Mouse (Mus musculus) limb, embryonic 10.5 days (tissue): Measurements from ENCODE around the gene Tmem135. TPM values are rescaled to one million over a fixed set of nuclear protein-coding genes. Genes with fewer than 3 reads are reported as not detected.
"Not testable (repeated sequence)": the region's sequence is repeated elsewhere in the genome, so short reads cannot be mapped to it uniquely, and the experiment has no call there.

Experiments
- DNase-seq: peaks from one replicate; pipeline ENCODE4 v3.0.0-alpha.2; 2017; ENCODE audit warnings: low spot score
- H3K27ac ChIP-seq: fragments of 300-500 bp; sonication (generic); 2 replicates; pipeline ENCODE4 v1.5.1; 2016; ENCODE audit warnings: mild to moderate bottlenecking
- H3K27me3 ChIP-seq: fragments of 300-500 bp; sonication (generic); 2 replicates; pipeline ENCODE4 v1.6.1; 2016; ENCODE audit warnings: low read depth, mild to moderate bottlenecking; ENCODE audit not compliant: poor library complexity, severe bottlenecking
- H3K36me3 ChIP-seq: fragments of 300-500 bp; sonication (generic); 2 replicates; pipeline ENCODE4 v1.6.1; 2016; ENCODE audit warnings: mild to moderate bottlenecking, moderate library complexity
- H3K4me1 ChIP-seq: fragments of 300-500 bp; sonication (generic); 2 replicates; pipeline ENCODE4 v1.6.1; 2016
- H3K4me3 ChIP-seq: fragments of 300-500 bp; sonication (generic); 2 replicates; pipeline ENCODE4 v1.5.1; 2016; ENCODE audit warnings: mild to moderate bottlenecking, moderate library complexity
- H3K9me3 ChIP-seq: fragments of 300-500 bp; sonication (generic); replicated peaks from 2 replicates; pipeline ENCODE4 v1.6.1; 2016; ENCODE audit warnings: mild to moderate bottlenecking
- WGBS: fragments of 180-500 bp; shearing (Covaris S2); methylation state at CpG from one replicate; pipeline ENCODE4 v1.1.7; 2016; 5-methylcytosine and 5-hydroxymethylcytosine counted together
- polyA plus RNA-seq: library from polyadenylated mRNA; unstranded; fragments of >200 nt; fragmentation: Nextera tagmentation; extraction: Ambion mirVana; gene quantifications from 2 replicates; pipeline ENCODE4 v1.2.1, GENCODE M21; 2016

The Tmem135 gene
- polyA plus RNA-seq, 1 experiment from 2014 or later = 16.1 TPM

- DNase-seq = no peak
- no peaks in the 10 kb centered on the region for H3K27me3 ChIP-seq
- peaks cover 3% of the 10 kb centered on the region; the same call in 1 of the 2 replicates for H3K36me3 ChIP-seq
- H3K4me3 ChIP-seq = no peak overlapping the region
- H3K27ac ChIP-seq = no peak overlapping the region
- no peaks in the 10 kb centered on the region for H3K4me1 ChIP-seq
- 88% methylated on average over 5 of the region's 5 CpGs for WGBS
- no peaks in the 10 kb centered on the region for H3K9me3 ChIP-seq
Measured at GRCm38 (mm10) chr7:89326202-89326601, 77.8 kb downstream of the Tmem135 start.

GRCm38 (mm10) chr7:89322741-89323140 lies 81.3 kb downstream of the Tmem135 start:
- H3K4me3 ChIP-seq, H3K36me3 ChIP-seq, H3K27me3 ChIP-seq, H3K4me1 ChIP-seq, H3K9me3 ChIP-seq, H3K27ac ChIP-seq, DNase-seq: not testable (repeated sequence)
- 88% methylated on average over 4 of the region's 4 CpGs for WGBS

GRCm38 (mm10) chr7:89319351-89319750 lies 84.7 kb downstream of the Tmem135 start:
- no peak overlapping the region for H3K27ac ChIP-seq
- DNase-seq = no peak
- WGBS = 93% methylated on average over 1 of the region's 1 CpGs
- H3K4me1 ChIP-seq = no peaks in the 10 kb centered on the region
- H3K4me3 ChIP-seq = no peak overlapping the region
- no peaks in the 10 kb centered on the region for H3K27me3 ChIP-seq
- H3K36me3 ChIP-seq = no peaks in the 10 kb centered on the region
- no peaks in the 10 kb centered on the region for H3K9me3 ChIP-seq

GRCm38 (mm10) chr7:89317088-89317487 lies 86.9 kb downstream of the Tmem135 start:
- not testable (repeated sequence) for H3K4me3 ChIP-seq, H3K4me1 ChIP-seq
- 95% methylated on average over 1 of the region's 1 CpGs for WGBS

GRCm38 (mm10) chr7:89316112-89316511 lies 87.9 kb downstream of the Tmem135 start:
- Histone ChIP-seq H3K27ac (no peak overlapping the region), H3K4me3 (no peak overlapping the region), H3K36me3 (peaks cover 9% of the 10 kb centered on the region), H3K9me3 (no peaks in the 10 kb centered on the region), H3K27me3 (no peaks in the 10 kb centered on the region), H3K4me1 (no peaks in the 10 kb centered on the region)
- DNase-seq = no peak
- WGBS = 88% methylated on average over 3 of the region's 3 CpGs

More at GRCm38 (mm10) chr7:89317088-89317487, 86.9 kb downstream of the Tmem135 start:
- H3K27me3 ChIP-seq, DNase-seq, H3K9me3 ChIP-seq, H3K27ac ChIP-seq, H3K36me3 ChIP-seq: not testable (repeated sequence)

- WGBS = 89% methylated on average over 1 of the region's 1 CpGs
- Histone ChIP-seq H3K9me3 (no peaks in the 10 kb centered on the region), H3K27ac (no peak overlapping the region), H3K36me3 (peaks cover 9% of the 10 kb centered on the region), H3K4me1 (peaks cover 4% of the 10 kb centered on the region; the same call in 1 of the 2 replicates), H3K27me3 (no peaks in the 10 kb centered on the region), H3K4me3 (no peak overlapping the region)
- no peak for DNase-seq
Measured at GRCm38 (mm10) chr7:89311555-89311954, 92.5 kb downstream of the Tmem135 start.

- Histone ChIP-seq H3K4me3 (no peak overlapping the region), H3K36me3 (peaks cover 9% of the 10 kb centered on the region), H3K27me3 (no peaks in the 10 kb centered on the region), H3K4me1 (peaks cover 4% of the 10 kb centered on the region; the same call in 1 of the 2 replicates), H3K9me3 (no peaks in the 10 kb centered on the region), H3K27ac (no peak overlapping the region)
- DNase-seq = no peak
- 65% methylated on average over 3 of the region's 3 CpGs for WGBS
Measured at GRCm38 (mm10) chr7:89308926-89309325, 95.1 kb downstream of the Tmem135 start.

- no peak overlapping the region for H3K27ac ChIP-seq
- peaks cover 4% of the 10 kb centered on the region; the same call in 1 of the 2 replicates for H3K4me1 ChIP-seq
- no peak overlapping the region for H3K4me3 ChIP-seq
- no peaks in the 10 kb centered on the region for H3K27me3 ChIP-seq
- DNase-seq = no peak
- H3K9me3 ChIP-seq = no peaks in the 10 kb centered on the region
- 81% methylated on average over 11 of the region's 11 CpGs for WGBS
- H3K36me3 ChIP-seq = peaks cover 9% of the 10 kb centered on the region
Measured at GRCm38 (mm10) chr7:89308238-89308637, 95.8 kb downstream of the Tmem135 start.

- WGBS = 93% methylated on average over 6 of the region's 6 CpGs
Measured at GRCm38 (mm10) chr7:89306831-89307230, 97.2 kb downstream of the Tmem135 start.

GRCm38 (mm10) chr7:89304958-89305357 lies 99.1 kb downstream of the Tmem135 start:
- 94% methylated on average over 3 of the region's 3 CpGs for WGBS
- Histone ChIP-seq H3K27me3 (no peaks in the 10 kb centered on the region), H3K27ac (no peak overlapping the region), H3K9me3 (no peaks in the 10 kb centered on the region), H3K4me1 (peaks cover 4% of the 10 kb centered on the region; the same call in 1 of the 2 replicates), H3K36me3 (0 out of 2 replicates have a peak, but pooled peaks cover 3% of the 10 kb centered on the region), H3K4me3 (no peak overlapping the region)
- no peak for DNase-seq

More at GRCm38 (mm10) chr7:89306831-89307230, 97.2 kb downstream of the Tmem135 start:
- Histone ChIP-seq H3K27ac (no peak overlapping the region), H3K36me3 (peaks cover 8% of the 10 kb centered on the region), H3K27me3 (no peaks in the 10 kb centered on the region), H3K4me3 (no peak overlapping the region), H3K9me3 (no peaks in the 10 kb centered on the region), H3K4me1 (peaks cover 4% of the 10 kb centered on the region; the same call in 1 of the 2 replicates)
- DNase-seq = no peak

- no peak for DNase-seq
- peaks cover 1% of the 10 kb centered on the region; the same call in 1 of the 2 replicates for H3K4me1 ChIP-seq
- no peak overlapping the region for H3K27ac ChIP-seq
- H3K36me3 ChIP-seq = 0 out of 2 replicates have a peak, but pooled peaks cover 3% of the 10 kb centered on the region
- no peak overlapping the region for H3K4me3 ChIP-seq
- no peaks in the 10 kb centered on the region for H3K9me3 ChIP-seq
- no peaks in the 10 kb centered on the region for H3K27me3 ChIP-seq
- 95% methylated on average over 1 of the region's 1 CpGs for WGBS
Measured at GRCm38 (mm10) chr7:89303765-89304164, 100.3 kb downstream of the Tmem135 start.

GRCm38 (mm10) chr7:89298911-89299458 lies 105.0 kb downstream of the Tmem135 start:
- no peaks in the 10 kb centered on the region for H3K9me3 ChIP-seq
- no peak for DNase-seq
- H3K4me3 ChIP-seq = no peak overlapping the region
- no peaks in the 10 kb centered on the region for H3K27me3 ChIP-seq
- WGBS = 93% methylated on average over 1 of the region's 1 CpGs
- no peak overlapping the region for H3K27ac ChIP-seq
- H3K4me1 ChIP-seq = no peaks in the 10 kb centered on the region
- H3K36me3 ChIP-seq = peaks cover 7% of the 10 kb centered on the region; the same call in 1 of the 2 replicates

- Histone ChIP-seq H3K27ac (no peak overlapping the region), H3K4me3 (no peak overlapping the region), H3K4me1 (no peaks in the 10 kb centered on the region), H3K36me3 (peaks cover 4% of the 10 kb centered on the region; the same call in 1 of the 2 replicates), H3K27me3 (no peaks in the 10 kb centered on the region), H3K9me3 (no peaks in the 10 kb centered on the region)
- no peak for DNase-seq
- 98% methylated on average over 1 of the region's 1 CpGs for WGBS
Measured at GRCm38 (mm10) chr7:89296941-89297340, 107.1 kb downstream of the Tmem135 start.
